ENCODE assay signal across 18 mouse cellular contexts in genomic region chr6:100185524-100185923, GRCm38 (mm10).
DNase-seq lines count a peak whose midpoint lies in the region; ATAC-seq and TF ChIP-seq lines count a peak whose summit lies in the region.
"Had no signal": no experiment of that assay in that cellular context is flagged by ENCODE, and none has a peak within 500 bp of the region (broad histone marks: within the 10 kb centered on the region; RNA-seq: fewer than 3 reads in every experiment).

No protein-coding gene starts in this region.

- no peaks in the 10 kb centered on the region for H3K9me3 ChIP-seq in kidney, embryonic 16.5 days (ENCODE audit: low read length)
- H3K9me3 ChIP-seq in lung, embryonic 14.5 days (ENCODE audit: low read depth, low read length) = no peaks in the 10 kb centered on the region
- H3K9me3 ChIP-seq: embryonic facial prominence, embryonic 13.5 days; limb, embryonic 12.5 days had no signal

- no peak overlapping the region for H3K9ac ChIP-seq in kidney, embryonic 16.5 days (replicated peaks; ENCODE audit: low read length)
- no peak overlapping the region for H3K9ac ChIP-seq in lung, embryonic 14.5 days
- H3K9ac ChIP-seq: embryonic facial prominence, embryonic 13.5 days; limb, embryonic 12.5 days had no signal

- no peak for TF ChIP-seq CTCF in lung, embryonic 14.5 days (IDR thresholded peaks at IDR 0.05; ENCODE audit: low read depth)
- no peak for TF ChIP-seq CTCF in lung, adult 2 months (IDR thresholded peaks at IDR 0.05; ENCODE audit: insufficient read depth, low read length)

- peak; percentile 23 for DNase-seq in kidney, adult 11 months
- DNase-seq in lung, embryonic 14.5 days = peak; percentile 53
- no peak for DNase-seq in lung, adult 2 months
- DNase-seq in MN1 (ENCODE audit: low spot score) = peak; percentile 81
- peak; percentile 37 for DNase-seq in embryo, embryonic 11 days
- no peak for DNase-seq in urinary bladder, adult 18-20 months (ENCODE audit: low spot score in 2 of 2)
- DNase-seq in left cerebral cortex, adult 11 months (ENCODE audit: low spot score) = no peak
- DNase-seq: cerebellum, adult 9-10 months; gastrocnemius, adult 2 months; heart, adult 18-20 months; layer of hippocampus, adult 9-11 months; right cerebral cortex, postnatal 4 days; thymus, postnatal 14 days had no signal

- TF ChIP-seq POLR2A in lung, adult 2 months (IDR thresholded peaks at IDR 0.05; ENCODE audit: borderline replicate concordance, extremely low read depth, low read depth, low read length) = no peak

- H3K27ac ChIP-seq in kidney, embryonic 16.5 days (ENCODE audit: low read length) = no peak overlapping the region
- H3K27ac ChIP-seq in lung, embryonic 14.5 days (ENCODE audit: low read depth) = no peak overlapping the region; the same call in 1 of the 2 replicates
- H3K27ac ChIP-seq: embryonic facial prominence, embryonic 13.5 days; gastrocnemius, adult 2 months; limb, embryonic 12.5 days had no signal

- H3K36me3 ChIP-seq in kidney, embryonic 16.5 days (ENCODE audit: insufficient read depth, low read length) = no peaks in the 10 kb centered on the region
- no peaks in the 10 kb centered on the region for H3K36me3 ChIP-seq in lung, embryonic 14.5 days (ENCODE audit: insufficient read depth)
- H3K36me3 ChIP-seq: embryonic facial prominence, embryonic 13.5 days; limb, embryonic 12.5 days had no signal

- peaks cover 12% of the 10 kb centered on the region; the same call in 1 of the 2 replicates for H3K4me1 ChIP-seq in kidney, embryonic 16.5 days (ENCODE audit: insufficient read depth, low read length)
- H3K4me1 ChIP-seq in lung, embryonic 14.5 days (ENCODE audit: insufficient read depth) = peaks cover 3% of the 10 kb centered on the region; the same call in 1 of the 2 replicates
- peaks cover 14% of the 10 kb centered on the region for H3K4me1 ChIP-seq in lung, adult 2 months (ENCODE audit: control insufficient read depth, insufficient read depth, low read length)

- H3K4me3 ChIP-seq in kidney, embryonic 16.5 days (ENCODE audit: low read length) = no peak overlapping the region
- no peak overlapping the region for H3K4me3 ChIP-seq in lung, embryonic 14.5 days (ENCODE audit: low read depth, low read length)
- no peak overlapping the region for H3K4me3 ChIP-seq in lung, adult 2 months (replicated peaks; ENCODE audit: extremely low read depth, low read depth, low read length)
- H3K4me3 ChIP-seq: embryonic facial prominence, embryonic 13.5 days; gastrocnemius, adult 2 months; limb, embryonic 12.5 days had no signal

- 14% methylated on average over 1 of the region's 1 CpGs for whole genome bisulfite sequencing in kidney, embryonic 16.5 days
- WGBS in lung, embryonic 14.5 days = 6% methylated on average over 1 of the region's 1 CpGs
- 32% methylated on average over 1 of the region's 1 CpGs for WGBS in lung, adult 2 months

- ATAC-seq in kidney, embryonic 16.5 days (ENCODE audit: low FRiP score, low TSS enrichment) = no peak
- peak; percentile 33; the same call in 1 of the 2 replicates for ATAC-seq in lung, embryonic 14.5 days (ENCODE audit: insufficient read depth)
- ATAC-seq: hindbrain, embryonic 16.5 days; intestine, postnatal 0 days had no signal

- 0 out of 2 replicates have a peak, but pooled peaks cover 2% of the 10 kb centered on the region for H3K27me3 ChIP-seq in kidney, embryonic 16.5 days (ENCODE audit: insufficient read depth, low read length)
- no peaks in the 10 kb centered on the region for H3K27me3 ChIP-seq in lung, embryonic 14.5 days (ENCODE audit: insufficient read depth, low read length)

- H3K4me2 ChIP-seq in kidney, embryonic 16.5 days (replicated peaks; ENCODE audit: low read depth, low read length) = no peak overlapping the region
- no peak overlapping the region for H3K4me2 ChIP-seq in lung, embryonic 14.5 days
- H3K4me2 ChIP-seq: embryonic facial prominence, embryonic 13.5 days; limb, embryonic 12.5 days had no signal

Comparison
In these comparisons a context has a peak if more than half of its experiments do, and no peak if none do; other contexts are left out.
1. DNase-seq: peak in kidney, adult 11 months (single experiment), lung, embryonic 14.5 days (single experiment), MN1 (single experiment) and embryo, embryonic 11 days (single experiment); none in lung, adult 2 months (single experiment), urinary bladder, adult 18-20 months (0 of 2) and left cerebral cortex, adult 11 months (single experiment).